Mouse (Mus musculus): Measurements from ENCODE around the gene Nectin2.
"Not testable (repeated sequence)": the region's sequence is repeated elsewhere in the genome, so short reads cannot be mapped to it uniquely, and the experiment has no call there.

Gene Nectin2

DNA sequence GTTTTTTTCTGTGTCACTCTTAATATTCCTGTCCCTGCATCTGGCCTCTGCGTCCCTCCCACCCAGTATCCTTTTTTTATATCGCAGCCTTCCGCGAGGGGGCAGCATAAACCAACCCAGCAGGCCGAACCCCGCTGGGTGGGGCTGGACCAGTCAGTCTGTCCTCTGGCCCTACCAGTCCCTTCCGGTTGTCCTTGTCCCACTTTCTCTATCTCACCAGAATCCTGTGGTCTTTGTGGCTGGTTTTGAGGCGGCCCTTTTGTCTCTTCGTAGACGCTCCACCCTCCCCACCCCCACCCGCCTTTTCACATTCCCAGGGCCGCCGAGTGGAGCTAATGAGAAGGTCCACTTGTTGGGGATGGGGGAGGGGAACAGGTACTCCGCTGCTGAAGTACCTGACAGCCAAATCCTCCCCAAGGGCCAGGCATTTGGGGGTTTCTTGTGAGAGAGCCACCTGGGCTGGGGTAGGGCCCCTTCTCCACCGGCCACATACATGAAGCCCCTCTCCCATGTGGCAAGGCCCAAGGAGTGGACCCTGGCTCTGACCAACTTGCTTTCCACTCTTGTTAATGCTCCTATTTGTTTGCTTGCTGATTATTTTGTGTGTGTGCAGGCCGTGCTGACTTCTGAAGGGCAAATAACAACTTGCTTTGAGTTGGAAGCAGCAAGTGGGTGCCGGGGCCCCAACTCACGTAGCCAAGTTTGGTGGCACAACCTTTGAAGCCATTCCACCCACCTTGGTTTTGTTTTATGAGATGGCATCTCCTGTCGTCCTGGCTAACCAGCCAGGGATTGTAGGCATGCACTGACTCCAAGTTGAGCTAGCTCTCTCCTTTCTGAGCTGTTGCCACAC, at the start of gene Nectin2:
Gene Nectin2 (minus strand): TSS at position 267 of the 853 bp plus-strand sequence.
- Histone ChIP-seq H3K9me3 (ENCODE audit: low read length) (peaks cover 3% of the 10 kb centered on the region; the same call in 1 of the 2 replicates), H3K36me3 (ENCODE audit: insufficient read depth, low read length) (peaks cover 11% of the 10 kb centered on the region), H3K4me1 (replicated peaks; ENCODE audit: low read depth, low read length) (peaks cover 72% of the 10 kb centered on the region), H3K4me3 (replicated peaks; ENCODE audit: low read length) (peak within 1 kb of the TSS; percentile 100), H3K27me3 (ENCODE audit: insufficient read depth, low read length) (no peaks in the 10 kb centered on the region)
- peak; percentile 57 for TF ChIP-seq CTCF (conservative IDR thresholded peaks at IDR 0.05; ENCODE audit: low read length)
- no peak for TF ChIP-seq POU5F1 (IDR thresholded peaks at IDR 0.05; ENCODE audit: borderline replicate concordance, low read length)

DNA sequence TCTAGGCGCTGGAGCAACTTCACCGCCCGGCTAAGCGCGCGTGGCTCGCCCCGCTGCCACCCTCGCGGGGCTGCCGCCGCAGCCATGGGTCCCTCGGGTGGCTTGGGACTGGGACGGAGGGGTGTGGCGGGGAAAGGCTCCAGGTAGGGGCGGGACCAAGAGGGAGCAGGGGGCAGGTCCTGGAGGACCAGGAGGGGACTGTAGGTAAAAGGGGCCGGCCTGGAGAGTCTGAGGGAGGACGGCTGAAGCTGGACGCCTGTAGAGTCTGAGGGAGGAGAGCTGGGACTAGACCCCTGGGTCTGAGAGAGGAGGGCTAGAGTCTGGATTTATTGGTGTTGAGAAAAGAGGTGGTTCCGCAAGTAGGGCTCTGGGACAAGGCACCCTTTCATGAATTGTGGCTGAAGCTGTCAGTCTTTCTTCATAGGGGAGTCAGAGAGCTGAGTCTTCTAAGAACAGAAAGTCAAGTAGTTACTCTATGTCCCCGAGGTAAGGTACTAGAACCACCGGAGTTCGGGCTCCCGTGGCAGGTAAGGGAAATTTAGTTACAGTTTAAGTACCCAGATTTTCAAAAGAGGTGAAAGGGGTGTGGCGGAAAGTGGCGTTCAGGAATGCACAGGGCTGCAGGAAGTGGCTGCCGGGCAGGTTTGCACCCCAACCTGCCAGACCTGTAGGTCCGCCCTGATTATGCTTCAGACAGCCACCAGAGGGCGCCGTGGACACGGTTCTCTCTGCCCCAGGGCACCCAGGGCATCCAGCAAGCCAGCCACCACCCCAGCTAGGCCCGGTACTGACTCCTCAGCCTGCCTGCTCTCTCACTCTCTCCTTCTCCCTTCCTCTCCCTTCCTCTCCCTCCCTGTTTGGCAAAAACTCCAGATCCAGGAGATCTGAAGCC, 46.7 kb upstream of the Nectin2 start, which contains the start of gene Cblc:
Gene Cblc (minus strand): TSS at position 113 of the 892 bp plus-strand sequence.
- H3K36me3 ChIP-seq (ENCODE audit: insufficient read depth, low read length), result no peaks in the 10 kb centered on the region
- H3K27me3 ChIP-seq (ENCODE audit: insufficient read depth, low read length), result peaks cover 14% of the 10 kb centered on the region
- TF ChIP-seq POU5F1 (IDR thresholded peaks at IDR 0.05; ENCODE audit: borderline replicate concordance, low read length) (no peak), CTCF (conservative IDR thresholded peaks at IDR 0.05; ENCODE audit: low read length) (peak; percentile 78)
- peaks cover 3% of the 10 kb centered on the region; the same call in 1 of the 2 replicates for H3K9me3 ChIP-seq (ENCODE audit: low read length)
- peaks cover 19% of the 10 kb centered on the region for H3K4me1 ChIP-seq (replicated peaks; ENCODE audit: low read depth, low read length)
- H3K4me3 ChIP-seq (replicated peaks; ENCODE audit: low read length), result peak within 1 kb of the TSS; percentile 86

DNA sequence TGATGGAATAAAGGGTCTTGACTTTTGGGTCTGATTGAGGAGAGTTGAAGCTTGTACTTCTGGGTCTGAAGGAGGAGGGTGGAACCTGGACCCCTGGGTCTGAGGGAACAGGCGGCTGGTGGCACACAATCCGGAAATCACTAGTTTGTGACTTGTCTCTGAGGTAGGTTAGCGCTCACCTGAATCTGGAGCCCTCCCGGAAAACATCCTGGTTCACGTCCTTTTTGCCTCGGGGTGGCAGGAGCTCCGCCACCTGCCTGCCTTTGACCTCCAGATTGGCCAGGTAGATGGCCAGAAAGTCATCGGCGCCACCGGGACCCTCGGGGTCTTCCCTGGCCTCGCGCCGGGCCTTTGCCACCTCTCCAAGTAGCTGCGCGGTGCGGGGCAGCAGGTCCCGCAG, 46.0 kb upstream of the Nectin2 start:
- Histone ChIP-seq H3K36me3 (ENCODE audit: insufficient read depth, low read length) (no peaks in the 10 kb centered on the region), H3K27me3 (ENCODE audit: insufficient read depth, low read length) (peaks cover 14% of the 10 kb centered on the region), H3K4me1 (replicated peaks; ENCODE audit: low read depth, low read length) (peaks cover 19% of the 10 kb centered on the region), H3K9me3 (ENCODE audit: low read length) (peaks cover 3% of the 10 kb centered on the region; the same call in 1 of the 2 replicates), H3K4me3 (replicated peaks; ENCODE audit: low read length) (peak overlapping the region; percentile 86)
- no peak for TF ChIP-seq CTCF (conservative IDR thresholded peaks at IDR 0.05; ENCODE audit: low read length)
- TF ChIP-seq NANOG (IDR thresholded peaks at IDR 0.05; ENCODE audit: borderline replicate concordance, low read length), result no peak
- no peak for TF ChIP-seq POU5F1 (IDR thresholded peaks at IDR 0.05; ENCODE audit: borderline replicate concordance, low read length)

DNA sequence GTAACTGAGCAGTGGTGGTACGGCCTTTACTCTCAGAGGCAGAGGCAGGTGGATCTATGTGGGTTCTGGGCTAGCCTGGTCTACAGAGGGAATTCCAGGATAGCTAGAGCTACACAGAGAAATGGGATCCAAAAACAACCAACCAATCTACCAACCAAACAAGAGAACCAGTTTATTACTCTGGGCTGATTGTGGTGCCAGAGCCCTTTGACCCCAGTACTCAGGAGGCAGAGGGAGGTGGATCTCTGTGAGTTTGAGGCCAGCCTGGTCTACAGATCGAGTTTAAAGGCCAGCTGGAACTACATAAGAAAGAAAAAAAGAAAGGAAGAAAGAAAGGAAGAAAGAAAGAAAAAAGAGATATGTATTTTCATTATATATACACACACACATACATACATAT, 45.0 kb upstream of the Nectin2 start:
- Histone ChIP-seq H3K27me3 (ENCODE audit: insufficient read depth, low read length) (peaks cover 21% of the 10 kb centered on the region), H3K4me1 (replicated peaks; ENCODE audit: low read depth, low read length) (peaks cover 24% of the 10 kb centered on the region)
- TF ChIP-seq NANOG (IDR thresholded peaks at IDR 0.05; ENCODE audit: borderline replicate concordance, low read length) (no peak), POU5F1 (IDR thresholded peaks at IDR 0.05; ENCODE audit: borderline replicate concordance, low read length) (no peak)

DNA sequence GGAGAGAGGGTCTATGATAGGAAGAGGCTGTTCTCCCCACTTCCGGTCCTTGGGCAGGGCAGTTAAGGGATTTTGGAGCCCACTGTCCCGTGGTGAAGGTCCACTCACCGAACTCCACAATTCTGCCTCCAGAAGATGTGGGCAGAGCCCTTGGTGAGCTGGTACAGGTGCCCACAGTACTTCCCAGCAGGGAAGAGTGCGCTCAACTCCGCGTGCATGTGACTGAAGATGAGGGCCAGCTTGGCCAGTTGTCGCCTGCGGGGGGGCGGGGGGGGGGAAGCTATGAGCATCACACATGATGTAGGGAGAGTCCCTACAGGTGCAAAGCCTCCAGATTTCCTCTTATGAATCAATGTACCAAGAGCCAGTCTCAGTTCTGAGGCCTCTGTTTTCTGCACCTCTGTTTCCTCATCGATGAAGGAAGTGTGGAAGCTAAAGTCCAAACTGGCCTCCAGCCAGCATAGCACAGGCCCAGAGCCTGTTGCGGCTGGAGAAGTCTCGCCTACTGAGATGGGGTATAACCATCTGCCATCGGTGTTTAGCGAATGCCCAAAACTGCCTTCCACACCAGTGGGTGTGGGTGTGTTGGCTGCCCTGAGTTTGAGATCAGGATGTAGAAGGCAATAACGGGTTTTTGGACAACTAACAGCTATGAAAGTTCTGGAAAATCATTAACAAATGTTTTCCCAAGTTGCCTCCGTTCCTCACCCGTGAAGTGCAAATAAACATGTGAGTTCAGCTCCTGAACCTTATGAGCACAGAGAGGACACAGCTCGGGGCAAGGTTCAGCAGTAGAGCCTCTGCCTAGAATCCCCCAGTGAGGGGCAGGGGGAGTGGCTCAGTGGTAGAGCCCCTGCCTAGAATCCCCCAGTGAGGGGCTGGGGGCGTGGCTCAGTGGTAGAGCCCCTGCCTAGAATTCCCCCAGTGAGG, 42.7 kb upstream of the Nectin2 start:
- H3K36me3 ChIP-seq (ENCODE audit: insufficient read depth, low read length), result peaks cover 6% of the 10 kb centered on the region; the same call in 1 of the 2 replicates
- TF ChIP-seq POU5F1 (IDR thresholded peaks at IDR 0.05; ENCODE audit: borderline replicate concordance, low read length) (no peak), NANOG (IDR thresholded peaks at IDR 0.05; ENCODE audit: borderline replicate concordance, low read length) (no peak), CTCF (conservative IDR thresholded peaks at IDR 0.05; ENCODE audit: low read length) (no peak)
- H3K27me3 ChIP-seq (ENCODE audit: insufficient read depth, low read length), result peaks cover 21% of the 10 kb centered on the region
- H3K4me1 ChIP-seq (replicated peaks; ENCODE audit: low read depth, low read length), result peaks cover 35% of the 10 kb centered on the region
- no peak overlapping the region for H3K4me3 ChIP-seq (replicated peaks; ENCODE audit: low read length)
- H3K9me3 ChIP-seq (ENCODE audit: low read length), result peaks cover 6% of the 10 kb centered on the region; the same call in 1 of the 2 replicates

More for the DNA sequence above, 45.0 kb upstream of the Nectin2 start:
- H3K4me3 ChIP-seq (replicated peaks; ENCODE audit: low read length), result no peak overlapping the region
- peaks cover 3% of the 10 kb centered on the region; the same call in 1 of the 2 replicates for H3K9me3 ChIP-seq (ENCODE audit: low read length)
- no peaks in the 10 kb centered on the region for H3K36me3 ChIP-seq (ENCODE audit: insufficient read depth, low read length)

DNA sequence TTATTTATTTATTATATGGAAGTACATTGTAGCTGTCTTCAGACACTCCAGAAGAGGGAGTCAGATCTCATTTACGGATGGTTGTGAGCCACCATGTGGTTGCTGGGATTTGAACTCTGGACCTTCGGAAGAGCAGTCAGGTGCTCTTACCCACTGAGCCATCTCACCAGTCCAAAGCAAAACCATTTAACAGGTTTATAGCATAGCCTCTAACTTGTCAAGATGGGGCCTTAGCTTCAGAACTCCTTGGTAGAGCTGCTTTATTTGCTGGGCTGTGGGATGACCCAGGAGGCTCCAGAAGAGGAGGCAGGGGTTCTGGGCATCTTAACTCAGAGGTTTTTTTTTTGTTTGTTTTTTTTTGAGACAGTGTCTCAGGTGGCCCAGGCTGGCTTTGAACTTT, 41.2 kb upstream of the Nectin2 start:
- H3K36me3 ChIP-seq (ENCODE audit: insufficient read depth, low read length); H3K9me3 ChIP-seq (ENCODE audit: low read length); H3K4me3 ChIP-seq (replicated peaks; ENCODE audit: low read length): not testable (repeated sequence)
- Histone ChIP-seq H3K27me3 (ENCODE audit: insufficient read depth, low read length) (peaks cover 17% of the 10 kb centered on the region), H3K4me1 (replicated peaks; ENCODE audit: low read depth, low read length) (peaks cover 25% of the 10 kb centered on the region)

DNA sequence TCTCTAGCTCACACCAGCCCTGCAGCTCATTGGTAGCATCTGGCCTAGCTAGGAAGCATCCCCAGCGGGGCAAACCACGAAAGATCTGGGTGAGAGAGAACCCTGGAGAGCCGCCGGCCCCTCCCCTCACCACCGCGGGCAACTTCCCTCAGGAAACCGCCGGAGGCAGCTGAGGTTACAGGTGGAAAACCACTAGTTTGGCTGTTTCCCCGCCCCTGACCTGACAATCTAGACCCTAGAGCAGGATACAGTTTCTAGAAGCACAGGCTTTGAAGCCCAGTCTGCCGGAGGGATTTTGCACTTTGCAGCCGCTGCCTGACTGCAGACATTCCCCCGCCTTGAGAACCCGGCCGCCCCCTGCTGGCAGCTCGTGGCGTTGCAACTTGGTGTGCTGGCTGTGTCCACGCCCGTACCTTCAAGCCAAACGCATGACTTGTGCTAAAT, 39.6 kb upstream of the Nectin2 start:
- peaks cover 8% of the 10 kb centered on the region for H3K27me3 ChIP-seq (ENCODE audit: insufficient read depth, low read length)
- peaks cover 9% of the 10 kb centered on the region; the same call in 1 of the 2 replicates for H3K36me3 ChIP-seq (ENCODE audit: insufficient read depth, low read length)
- peaks cover 8% of the 10 kb centered on the region; the same call in 1 of the 2 replicates for H3K9me3 ChIP-seq (ENCODE audit: low read length)
- peak; percentile 89 for TF ChIP-seq CTCF (conservative IDR thresholded peaks at IDR 0.05; ENCODE audit: low read length)
- no peak for TF ChIP-seq POU5F1 (IDR thresholded peaks at IDR 0.05; ENCODE audit: borderline replicate concordance, low read length)
- H3K4me1 ChIP-seq (replicated peaks; ENCODE audit: low read depth, low read length), result peaks cover 24% of the 10 kb centered on the region
- H3K4me3 ChIP-seq (replicated peaks; ENCODE audit: low read length), result peak overlapping the region; percentile 61

All from E14TG2a.4 (cell line).